Mouse (Mus musculus) ES-E14 (cell line): ENCODE data around the gene Tnrc6c. TPM values are rescaled to one million over a fixed set of nuclear protein-coding genes. Genes with fewer than 3 reads are reported as not detected.

ENCODE experiments used
- DNase-seq: peaks from one replicate; pipeline ENCODE4 v3.0.0-alpha.2; 2013; ENCODE audit warnings: low read depth, low spot score
- H3K27ac ChIP-seq: 2 replicates; pipeline ENCODE4 v1.5.1; 2012; ENCODE audit warnings: low read depth, mild to moderate bottlenecking, low read length, moderate library complexity, mixed read lengths; ENCODE audit not compliant: poor library complexity, insufficient read depth, severe bottlenecking
- H3K36me3 ChIP-seq: 2 replicates; pipeline ENCODE4 v1.6.1; 2012; ENCODE audit warnings: mild to moderate bottlenecking, low read length, moderate library complexity, mixed read lengths; ENCODE audit not compliant: control insufficient read depth, poor library complexity, insufficient read depth, severe bottlenecking
- H3K4me1 ChIP-seq, 2 experiments: fragments of 150-350 bp in 1 of 2; sonication (generic) in 1 of 2; 2 replicates each; pipeline ENCODE4 v1.6.1; 2012; ENCODE audit warnings: low read length in 2 of 2, mild to moderate bottlenecking in 1 of 2, mixed read lengths in 1 of 2; ENCODE audit not compliant: control insufficient read depth in 2 of 2, insufficient read depth in 2 of 2, poor library complexity in 1 of 2
- H3K4me3 ChIP-seq, 2 experiments: fragments of 150-350 bp in 1 of 2; sonication (generic) in 1 of 2; 2 replicates each; pipeline ENCODE4 v1.5.1; 2012; ENCODE audit warnings: low read length in 2 of 2, low read depth in 1 of 2, mild to moderate bottlenecking in 1 of 2, mixed read lengths in 1 of 2; ENCODE audit not compliant: insufficient read depth in 1 of 2, poor library complexity in 1 of 2, severe bottlenecking in 1 of 2
- H3K9ac ChIP-seq: 2 replicates; pipeline ENCODE4 v1.6.1; 2012; ENCODE audit warnings: low read depth, mild to moderate bottlenecking, low read length, mixed read lengths; ENCODE audit not compliant: poor library complexity, insufficient read depth, severe bottlenecking
- H3K9me3 ChIP-seq: fragments of 150-350 bp; sonication (generic); 2 replicates; pipeline ENCODE4 v1.6.1; 2012; ENCODE audit warnings: low read depth, mild to moderate bottlenecking, low read length; ENCODE audit not compliant: control insufficient read depth, insufficient read depth
- CHD2 ChIP-seq: IDR thresholded peaks from 2 replicates; pipeline ENCODE4 v1.6.1; 2014; ENCODE audit warnings: mild to moderate bottlenecking, low read depth, low read length, inconsistent platforms
- HCFC1 ChIP-seq: IDR thresholded peaks from 2 replicates; pipeline ENCODE4 v1.6.1; 2012; ENCODE audit warnings: low read length, inconsistent platforms, borderline replicate concordance; ENCODE audit not compliant: insufficient read depth
- MAFK ChIP-seq: IDR thresholded peaks from 2 replicates; pipeline ENCODE4 v1.6.1; 2014; ENCODE audit warnings: mild to moderate bottlenecking, low read depth, low read length, inconsistent platforms; ENCODE audit not compliant: insufficient read depth
- ZC3H11A ChIP-seq: IDR thresholded peaks from 2 replicates; pipeline ENCODE4 v1.6.1; 2012; ENCODE audit warnings: low read depth, mild to moderate bottlenecking, inconsistent platforms, low read length, borderline replicate concordance
- ZNF384 ChIP-seq: IDR thresholded peaks from 2 replicates; pipeline ENCODE4 v1.6.1; 2012; ENCODE audit warnings: low read depth, low read length, inconsistent platforms
- in situ Hi-C, 2 experiments: fragments of 600-800 bp; cut with MboI; formaldehyde crosslinking; loops; one replicate each; pipeline ENCODE4 v1.15.1; 2025; ENCODE audit warnings: low sequenced_read_pairs in 2 of 2, inconsistent platforms in 1 of 2; ENCODE audit not compliant: unreplicated experiment in 2 of 2
- total RNA-seq: library from RNA; depleted of rRNA; stranded (reverse); fragments of 300-350 nt; gene quantifications from 2 replicates; pipeline ENCODE4 v1.2.3, GENCODE M21; 2012

The Tnrc6c gene
- total RNA-seq, 1 experiment: 21.5 TPM

- in situ Hi-C loops: no loop called here
- H3K4me3 ChIP-seq: no peak overlapping the region
- no peaks in the 10 kb centered on the region for H3K9me3 ChIP-seq
- DNase-seq: no peak
- peaks cover 3 to 19% of the 10 kb centered on the region in 2 experiments; a peak in 2 of 4 replicates for H3K4me1 ChIP-seq
- TF ChIP-seq ZC3H11A (no peak), ZNF384 (peak; percentile 62), HCFC1 (no peak), MAFK (no peak), CHD2 (no peak)
- peaks cover 38% of the 10 kb centered on the region for H3K36me3 ChIP-seq
- H3K27ac ChIP-seq: no peak overlapping the region
- no peak overlapping the region for H3K9ac ChIP-seq
These were observed 108.2 kb downstream of the Tnrc6c start for GRCm38 (mm10) chr11:117762246-117762645.

- Histone ChIP-seq H3K4me3 (no peak overlapping the region), H3K27ac (no peak overlapping the region), H3K4me1 (peaks cover 5 to 27% of the 10 kb centered on the region in 2 experiments; a peak in 3 of 4 replicates), H3K9ac (no peak overlapping the region), H3K9me3 (no peaks in the 10 kb centered on the region), H3K36me3 (peaks cover 26% of the 10 kb centered on the region; the same call in 1 of the 2 replicates)
- DNase-seq: no peak
- TF ChIP-seq MAFK (no peak), CHD2 (no peak), HCFC1 (no peak), ZC3H11A (no peak), ZNF384 (no peak)
- in situ Hi-C loops: no loop called here
These were observed 110.2 kb downstream of the Tnrc6c start for GRCm38 (mm10) chr11:117764319-117764718.

GRCm38 (mm10) chr11:117765361-117765760 is 111.3 kb downstream of the Tnrc6c start:
- in situ Hi-C loops: no loop called here
- H3K4me1 ChIP-seq: peaks cover 5 to 22% of the 10 kb centered on the region in 2 experiments; a peak in 3 of 4 replicates
- H3K36me3 ChIP-seq: peaks cover 21% of the 10 kb centered on the region; the same call in 1 of the 2 replicates

GRCm38 (mm10) chr11:117766275-117766674 is 112.2 kb downstream of the Tnrc6c start:
- Histone ChIP-seq H3K27ac (no peak overlapping the region), H3K4me3 (no peak overlapping the region), H3K9me3 (no peaks in the 10 kb centered on the region), H3K9ac (no peak overlapping the region), H3K4me1 (peaks cover 5 to 22% of the 10 kb centered on the region in 2 experiments; a peak in 3 of 4 replicates), H3K36me3 (peaks cover 21% of the 10 kb centered on the region; the same call in 1 of the 2 replicates)
- in situ Hi-C loops: no loop called here
- no peak for TF ChIP-seq ZNF384
- no peak for TF ChIP-seq HCFC1
- TF ChIP-seq ZC3H11A: no peak
- no peak for TF ChIP-seq MAFK
- no peak for TF ChIP-seq CHD2
- DNase-seq: no peak

More at GRCm38 (mm10) chr11:117765361-117765760, 111.3 kb downstream of the Tnrc6c start:
- Histone ChIP-seq H3K9ac (no peak overlapping the region), H3K27ac (no peak overlapping the region), H3K4me3 (no peak overlapping the region), H3K9me3 (no peaks in the 10 kb centered on the region)
- TF ChIP-seq CHD2 (no peak), ZNF384 (no peak), MAFK (no peak), ZC3H11A (no peak), HCFC1 (no peak)
- no peak for DNase-seq
